8 mouse cellular contexts compared by ENCODE assay signal in the genomic region with DNA sequence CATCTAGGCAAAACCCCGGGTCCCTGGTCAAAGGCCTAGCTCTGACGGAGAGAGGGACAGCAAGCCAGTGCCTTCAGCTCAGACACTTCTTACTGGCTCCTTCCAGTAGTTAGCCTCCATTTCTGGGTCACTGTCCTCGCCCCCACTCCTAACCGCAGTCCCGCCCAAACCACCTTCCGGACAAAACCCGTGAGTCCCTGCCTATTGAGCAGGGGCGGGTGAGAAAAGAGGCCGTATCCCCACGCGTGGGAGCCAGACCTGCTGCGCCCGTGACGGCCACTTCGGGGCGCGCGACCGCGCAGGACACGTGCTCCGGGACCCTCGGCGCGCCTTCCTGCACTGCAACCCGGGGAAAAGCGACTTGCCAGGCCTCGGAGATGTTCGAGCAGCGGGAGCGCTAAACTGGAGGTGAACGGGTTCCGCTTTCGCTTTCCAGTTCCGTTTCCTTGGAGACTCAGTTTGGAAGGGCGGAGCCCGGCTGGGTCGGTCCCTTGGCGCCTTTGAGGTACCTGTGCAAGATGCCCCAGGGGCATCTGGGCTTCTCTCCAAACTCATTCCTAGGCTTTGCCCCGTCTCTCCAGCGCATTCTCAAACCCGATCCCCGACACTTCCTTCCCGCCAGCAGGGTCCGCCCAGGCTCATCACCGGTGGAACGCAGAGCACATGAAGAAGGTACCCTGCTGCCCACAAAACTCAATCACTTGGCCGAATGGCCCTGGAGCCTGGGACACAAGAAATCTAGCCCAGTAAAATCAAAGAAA. TPM values are rescaled to one million over a fixed set of nuclear protein-coding genes. Genes with fewer than 3 reads are reported as not detected.
DNase-seq lines count a peak whose midpoint lies in the region; ATAC-seq lines count a peak whose summit lies in the region.

A gene (minus strand): TSS at position 590 of the 761 bp plus-strand sequence.

- peak within 1 kb of the TSS; percentile 91 for H3K4me2 ChIP-seq in kidney, embryonic 15.5 days

- H3K9me3 ChIP-seq in erythroblast, embryonic 14.5 days (ENCODE audit: control insufficient read depth, low read length), result peaks cover 5% of the 10 kb centered on the region
- no peaks in the 10 kb centered on the region for H3K9me3 ChIP-seq in heart, embryonic 10.5 days
- H3K9me3 ChIP-seq in kidney, embryonic 15.5 days (replicated peaks), result no peaks in the 10 kb centered on the region

- peak; percentile 80 for ATAC-seq in kidney, embryonic 15.5 days (replicated peaks; ENCODE audit: low FRiP score)

- no peaks in the 10 kb centered on the region for H3K27me3 ChIP-seq in erythroblast, embryonic 14.5 days (ENCODE audit: control insufficient read depth)
- peaks cover 6% of the 10 kb centered on the region; the same call in 1 of the 2 replicates for H3K27me3 ChIP-seq in heart, embryonic 10.5 days (ENCODE audit: insufficient read depth, poor library complexity, severe bottlenecking)
- no peaks in the 10 kb centered on the region for H3K27me3 ChIP-seq in kidney, embryonic 15.5 days

- peak within 1 kb of the TSS; percentile 94 for H3K27ac ChIP-seq in heart, embryonic 10.5 days
- H3K27ac ChIP-seq in kidney, embryonic 15.5 days, result peak within 1 kb of the TSS; percentile 64

- peak within 1 kb of the TSS; percentile 70 for H3K4me3 ChIP-seq in erythroblast, embryonic 14.5 days (replicated peaks)
- peak within 1 kb of the TSS; percentile 79 for H3K4me3 ChIP-seq in heart, embryonic 10.5 days
- peak within 1 kb of the TSS; percentile 73 for H3K4me3 ChIP-seq in kidney, embryonic 15.5 days (replicated peaks)

- peaks cover 29% of the 10 kb centered on the region for H3K36me3 ChIP-seq in erythroblast, embryonic 14.5 days (ENCODE audit: control insufficient read depth)
- H3K36me3 ChIP-seq in heart, embryonic 10.5 days, result peaks cover 9% of the 10 kb centered on the region; the same call in 1 of the 2 replicates
- peaks cover 5% of the 10 kb centered on the region for H3K36me3 ChIP-seq in kidney, embryonic 15.5 days

- peaks cover 74% of the 10 kb centered on the region for H3K4me1 ChIP-seq in erythroblast, embryonic 14.5 days (ENCODE audit: control insufficient read depth)
- H3K4me1 ChIP-seq in heart, embryonic 10.5 days, result peaks cover 9% of the 10 kb centered on the region; the same call in 1 of the 2 replicates
- peaks cover 17% of the 10 kb centered on the region for H3K4me1 ChIP-seq in kidney, embryonic 15.5 days

- WGBS in heart, embryonic 10.5 days, result 1% methylated on average over 48 of the region's 48 CpGs
- WGBS in kidney, embryonic 15.5 days, result under 1% methylated on average over 48 of the region's 48 CpGs

- DNase-seq in CD4-positive, CD25-positive, alpha-beta regulatory T cell, adult 2 months (ENCODE audit: low read depth, low spot score), result peak; percentile 87
- DNase-seq in brain, embryonic 18.5 days (ENCODE audit: low read depth, low spot score), result peak; percentile 37
- DNase-seq in heart, embryonic 10.5 days (ENCODE audit: low spot score), result peak; percentile 86
- peak; percentile 83 for DNase-seq in liver
- DNase-seq in monocyte, adult 2 months (ENCODE audit: low read depth in 1 of 2, low spot score in 2 of 2), result peak; percentile 68 to 74
- peak; percentile 83 for DNase-seq in spleen, postnatal 36 days (ENCODE audit: low spot score in 2 of 2)

- peak within 1 kb of the TSS; percentile 56 for H3K9ac ChIP-seq in kidney, embryonic 15.5 days

RNA-seq across cellular contexts. Expression of the gene that starts here (rescaled TPM):
- polyA plus RNA-seq in erythroblast, embryonic 14.5 days (2012), result 0.46 and 0.74 TPM in 2 replicates
- 10.4 and 10.7 TPM in 2 replicates for polyA plus RNA-seq in heart, embryonic 10.5 days (2016; fragmentation: Nextera tagmentation; extraction: Ambion mirVana)
- polyA plus RNA-seq in kidney, embryonic 15.5 days (2015; fragmentation: Nextera tagmentation; extraction: Ambion mirVana), result 12.9 and 13.2 TPM in 2 replicates

Comparison
In these comparisons a context has a peak if more than half of its experiments do, and no peak if none do; other contexts are left out.
1. Peak in every context shown above with its lines: DNase-seq, ATAC-seq, H3K4me3 ChIP-seq and H3K27ac ChIP-seq.
2. DNase-seq: peak in every context shown above with its lines; median percentile 87 in CD4-positive, CD25-positive, alpha-beta regulatory T cell, adult 2 months; 86 in heart, embryonic 10.5 days; 83 in liver; 83 in spleen, postnatal 36 days; 71 in monocyte, adult 2 months; 37 in brain, embryonic 18.5 days.